In genomic region chr11:77463786-77464185, GRCm38 (mm10) we compare ENCODE assay signal across 18 mouse cellular contexts. TPM values are rescaled to one million over a fixed set of nuclear protein-coding genes. Genes with fewer than 3 reads are reported as not detected.
DNase-seq lines count a peak whose midpoint lies in the region; ATAC-seq and TF ChIP-seq lines count a peak whose summit lies in the region.
"Had no signal": no experiment of that assay in that cellular context is flagged by ENCODE, and none has a peak within 500 bp of the region (broad histone marks: within the 10 kb centered on the region; RNA-seq: fewer than 3 reads in every experiment).

No protein-coding gene starts in this region.

- H3ac ChIP-seq in myocyte (ENCODE audit: control insufficient read depth, insufficient read length), result no peak overlapping the region

- TF ChIP-seq CTCF in heart, adult 2 months (IDR thresholded peaks at IDR 0.05), result no peak
- TF ChIP-seq CTCF in liver, adult 2 months (IDR thresholded peaks at IDR 0.05; ENCODE audit: low read depth, low read length), result no peak

- no peak for DNase-seq in heart, adult 2 months
- no peak for DNase-seq in heart, adult 18-20 months
- DNase-seq in liver, adult 2 months (ENCODE audit: extremely low read depth, low read depth, low spot score), result peak; percentile 27
- no peak for DNase-seq in liver, embryonic 11.5 days (ENCODE audit: low spot score)
- no peak for DNase-seq in Muller cell, postnatal 12 days (ENCODE audit: inconsistent ontology term)
- DNase-seq: adrenal gland, adult 2 months; adrenal gland, postnatal 25 days; cerebellum, adult 2 months; cerebellum, postnatal 10 days; kidney, adult 2 months had no signal

- no peak for TF ChIP-seq EP300 in heart, adult 2 months (IDR thresholded peaks at IDR 0.05; ENCODE audit: insufficient read depth, low read depth, low read length)

- H3K4me3 ChIP-seq in heart, adult 2 months, result peak overlapping the region; percentile 75; the same call in 1 of the 2 replicates
- no peak overlapping the region for H3K4me3 ChIP-seq in liver, adult 2 months (ENCODE audit: insufficient read depth, low read depth, low read length)
- H3K4me3 ChIP-seq in liver, embryonic 11.5 days (ENCODE audit: low read depth, low read length), result no peak overlapping the region
- peak overlapping the region; percentile 65 for H3K4me3 ChIP-seq in heart, embryonic 15.5 days
- peak overlapping the region; percentile 35 for H3K4me3 ChIP-seq in myocyte
- H3K4me3 ChIP-seq in kidney, embryonic 14.5 days (ENCODE audit: low read length), result no peak overlapping the region

- H3K27me3 ChIP-seq in heart, adult 2 months (ENCODE audit: control insufficient read depth, insufficient read depth, low read length), result no peaks in the 10 kb centered on the region
- H3K27me3 ChIP-seq in liver, adult 2 months (ENCODE audit: control insufficient read depth, insufficient read depth, low read length), result peaks cover 3% of the 10 kb centered on the region; the same call in 1 of the 2 replicates
- peaks cover 75% of the 10 kb centered on the region for H3K27me3 ChIP-seq in liver, embryonic 11.5 days (replicated peaks; ENCODE audit: control insufficient read depth, insufficient read depth, low read length)
- H3K27me3 ChIP-seq in heart, embryonic 15.5 days, result peaks cover 10% of the 10 kb centered on the region
- H3K27me3 ChIP-seq in myocyte (ENCODE audit: control insufficient read depth, insufficient read depth, insufficient read length), result no peaks in the 10 kb centered on the region
- H3K27me3 ChIP-seq in kidney, embryonic 14.5 days (ENCODE audit: control insufficient read depth, insufficient read depth, low read length), result peaks cover 50% of the 10 kb centered on the region

- TF ChIP-seq POLR2A in heart, adult 2 months (IDR thresholded peaks at IDR 0.05; ENCODE audit: insufficient read depth, low read depth, low read length), result no peak
- no peak for TF ChIP-seq POLR2A in liver, adult 2 months (IDR thresholded peaks at IDR 0.05; ENCODE audit: extremely low read depth, insufficient read depth, low read length)
- no peak for TF ChIP-seq POLR2A in myocyte (IDR thresholded peaks at IDR 0.05; ENCODE audit: insufficient read length, low read depth)

- no peak overlapping the region for H3K4me2 ChIP-seq in liver, embryonic 11.5 days
- H3K4me2 ChIP-seq in heart, embryonic 15.5 days, result peak overlapping the region; percentile 88
- H3K4me2 ChIP-seq in myocyte (ENCODE audit: low read depth), result peak overlapping the region; percentile 98
- H3K4me2 ChIP-seq in kidney, embryonic 14.5 days (replicated peaks; ENCODE audit: low read depth, low read length), result no peak overlapping the region

- H3K9ac ChIP-seq in heart, adult 2 months (ENCODE audit: low read depth, low read length), result peak overlapping the region; percentile 97
- H3K9ac ChIP-seq in liver, adult 2 months (ENCODE audit: low read depth, low read length), result no peak overlapping the region
- H3K9ac ChIP-seq in liver, embryonic 11.5 days (ENCODE audit: low read depth, low read length), result no peak overlapping the region
- peak overlapping the region; percentile 68; the same call in 1 of the 2 replicates for H3K9ac ChIP-seq in heart, embryonic 15.5 days
- no peak overlapping the region for H3K9ac ChIP-seq in kidney, embryonic 14.5 days (ENCODE audit: low read depth, low read length)
- H3K9ac ChIP-seq: hindbrain, embryonic 15.5 days had no signal

- peak overlapping the region; percentile 98 for H3K27ac ChIP-seq in heart, adult 2 months
- H3K27ac ChIP-seq in liver, adult 2 months (replicated peaks; ENCODE audit: insufficient read depth, low read depth, low read length), result no peak overlapping the region
- H3K27ac ChIP-seq in liver, embryonic 11.5 days (ENCODE audit: low read depth, low read length), result no peak overlapping the region
- peak overlapping the region; percentile 94 for H3K27ac ChIP-seq in heart, embryonic 15.5 days
- no peak overlapping the region for H3K27ac ChIP-seq in kidney, embryonic 14.5 days (ENCODE audit: low read depth, low read length)
- H3K27ac ChIP-seq: embryonic facial prominence, embryonic 10.5 days; forebrain, embryonic 10.5 days; hindbrain, embryonic 15.5 days had no signal

- intact Hi-C loops in heart, adult 2 months (cut with DNase I), result loop anchor here (2.0 to 10.0 kb wide), 3 partner anchors 15 to 369 kb away; partner anchors contain the start of gene Ssh2

- peaks cover 9% of the 10 kb centered on the region; the same call in 1 of the 2 replicates for H3K36me3 ChIP-seq in heart, adult 2 months (ENCODE audit: control insufficient read depth, insufficient read depth, low read length)
- H3K36me3 ChIP-seq in liver, adult 2 months (ENCODE audit: control insufficient read depth, insufficient read depth, low read length), result no peaks in the 10 kb centered on the region
- H3K36me3 ChIP-seq in liver, embryonic 11.5 days (ENCODE audit: control insufficient read depth, insufficient read depth, low read length), result no peaks in the 10 kb centered on the region
- H3K36me3 ChIP-seq in heart, embryonic 15.5 days, result no peaks in the 10 kb centered on the region
- no peaks in the 10 kb centered on the region for H3K36me3 ChIP-seq in myocyte (ENCODE audit: control insufficient read depth, insufficient read depth)
- H3K36me3 ChIP-seq in kidney, embryonic 14.5 days (ENCODE audit: control insufficient read depth, insufficient read depth, low read length), result no peaks in the 10 kb centered on the region
- H3K36me3 ChIP-seq: embryonic facial prominence, embryonic 10.5 days; forebrain, embryonic 10.5 days; hindbrain, embryonic 15.5 days had no signal

- ATAC-seq in liver, embryonic 11.5 days (replicated peaks; ENCODE audit: low FRiP score), result no peak
- ATAC-seq in heart, embryonic 15.5 days (replicated peaks; ENCODE audit: insufficient number of reproducible peaks, insufficient read depth, low FRiP score, low read depth), result no peak
- ATAC-seq in kidney, embryonic 14.5 days (ENCODE audit: low FRiP score, low TSS enrichment), result no peak
- ATAC-seq: forebrain, embryonic 14.5 days; intestine, embryonic 16.5 days had no signal

- H3K9me3 ChIP-seq in liver, embryonic 11.5 days (ENCODE audit: control insufficient read depth, low read length), result no peaks in the 10 kb centered on the region
- H3K9me3 ChIP-seq in heart, embryonic 15.5 days (replicated peaks), result no peaks in the 10 kb centered on the region
- H3K9me3 ChIP-seq in kidney, embryonic 14.5 days (ENCODE audit: control insufficient read depth, low read length), result no peaks in the 10 kb centered on the region
- H3K9me3 ChIP-seq: embryonic facial prominence, embryonic 10.5 days; forebrain, embryonic 10.5 days; hindbrain, embryonic 15.5 days had no signal

- 54% methylated on average over 10 of the region's 10 CpGs for WGBS in heart, adult 2 months
- WGBS in liver, adult 2 months, result 50% methylated on average over 10 of the region's 10 CpGs
- 67% methylated on average over 10 of the region's 10 CpGs for WGBS in liver, embryonic 11.5 days
- 60% methylated on average over 10 of the region's 10 CpGs for WGBS in heart, embryonic 15.5 days
- 72% methylated on average over 10 of the region's 10 CpGs for WGBS in kidney, embryonic 14.5 days

- no peaks in the 10 kb centered on the region for H3K79me2 ChIP-seq in heart, adult 2 months (replicated peaks; ENCODE audit: control insufficient read depth, insufficient read depth, low read length)
- no peaks in the 10 kb centered on the region for H3K79me2 ChIP-seq in liver, adult 2 months (ENCODE audit: control insufficient read depth, insufficient read depth, low read length)
- H3K79me2 ChIP-seq in myocyte (ENCODE audit: control insufficient read depth, insufficient read depth), result no peaks in the 10 kb centered on the region

- H3K4me1 ChIP-seq in heart, adult 2 months (ENCODE audit: control insufficient read depth, insufficient read depth, low read length), result peaks cover 16% of the 10 kb centered on the region
- H3K4me1 ChIP-seq in liver, adult 2 months (ENCODE audit: control insufficient read depth, insufficient read depth, low read length), result peaks cover 6% of the 10 kb centered on the region; the same call in 1 of the 2 replicates
- H3K4me1 ChIP-seq in liver, embryonic 11.5 days (replicated peaks; ENCODE audit: control insufficient read depth, insufficient read depth, low read length), result peaks cover 18% of the 10 kb centered on the region
- H3K4me1 ChIP-seq in heart, embryonic 15.5 days (replicated peaks), result peaks cover 51% of the 10 kb centered on the region
- H3K4me1 ChIP-seq in kidney, embryonic 14.5 days (ENCODE audit: control insufficient read depth, insufficient read depth, low read length), result peaks cover 17% of the 10 kb centered on the region

RNA-seq across cellular contexts. Expression of gene Coro6, which starts 1.6 kb away (rescaled TPM):
- total RNA-seq in heart, adult 2 months (2021), result 100 to 1,000 TPM; 207 to 213 TPM
- polyA plus RNA-seq in heart, adult 2 months (2012; rRNA removed), result 482 and 483 TPM in 2 replicates
- 100 to 1,000 TPM; 207 to 208 TPM for total RNA-seq in heart, adult 18-20 months (2021)
- total RNA-seq in liver, adult 2 months (2014; rRNA removed), result 0.07 and 0.09 TPM in 2 replicates
- polyA plus RNA-seq in liver, adult 2 months (2012; rRNA removed), result 0.16 and 0.19 TPM in 2 replicates
- 0.35 and 0.40 TPM in 2 replicates for polyA plus RNA-seq in liver, embryonic 11.5 days (2014; fragmentation: Nextera tagmentation; extraction: Ambion mirVana)
- 42.4 and 43.7 TPM in 2 replicates for polyA plus RNA-seq in heart, embryonic 15.5 days (2015; fragmentation: Nextera tagmentation; extraction: Ambion mirVana)
- polyA plus RNA-seq in myocyte (2012; fragmentation: generic; extraction: Trizol), result 50.6 TPM
- polyA plus RNA-seq in kidney, embryonic 14.5 days (2014; fragmentation: Nextera tagmentation; extraction: Ambion mirVana), result 0.39 and 0.54 TPM in 2 replicates
- polyA plus RNA-seq: embryonic facial prominence, embryonic 10.5 days; intestine, embryonic 16.5 days had no signal

RNA-seq across cellular contexts. Expression of gene Ankrd13b, which starts 25.7 kb away (rescaled TPM):
- 10 to 100 TPM in 1 of 2 experiments, 1 to 10 TPM in 1; 9.2 to 10.6 TPM for total RNA-seq in heart, adult 2 months (2021)
- 19.4 and 20.3 TPM in 2 replicates for polyA plus RNA-seq in heart, adult 2 months (2012; rRNA removed)
- total RNA-seq in heart, adult 18-20 months (2021), result 10 to 100 TPM in 1 of 2 experiments, 1 to 10 TPM in 1; 9.2 to 11.2 TPM
- total RNA-seq in liver, adult 2 months (2014; rRNA removed), result 0.37 and 0.67 TPM in 2 replicates
- polyA plus RNA-seq in liver, adult 2 months (2012; rRNA removed), result 4.8 and 8.0 TPM in 2 replicates
- polyA plus RNA-seq in liver, embryonic 11.5 days (2014; fragmentation: Nextera tagmentation; extraction: Ambion mirVana), result 4.4 and 5.6 TPM in 2 replicates
- polyA plus RNA-seq in heart, embryonic 15.5 days (2015; fragmentation: Nextera tagmentation; extraction: Ambion mirVana), result 3.2 and 4.9 TPM in 2 replicates
- polyA plus RNA-seq in myocyte (2012; fragmentation: generic; extraction: Trizol), result 46.0 TPM
- 6.8 and 8.6 TPM in 2 replicates for polyA plus RNA-seq in kidney, embryonic 14.5 days (2014; fragmentation: Nextera tagmentation; extraction: Ambion mirVana)

RNA-seq across cellular contexts. Expression of gene Git1, which starts 29.6 kb away (rescaled TPM):
- 10 to 100 TPM; 53.3 to 59.4 TPM for total RNA-seq in heart, adult 2 months (2021)
- polyA plus RNA-seq in heart, adult 2 months (2012; rRNA removed), result 52.3 and 54.0 TPM in 2 replicates
- total RNA-seq in heart, adult 18-20 months (2021), result 10 to 100 TPM; 54.7 to 58.9 TPM
- total RNA-seq in liver, adult 2 months (2014; rRNA removed), result 2.8 and 4.4 TPM in 2 replicates
- 8.9 and 11.2 TPM in 2 replicates for polyA plus RNA-seq in liver, adult 2 months (2012; rRNA removed)
- 10.1 and 14.1 TPM in 2 replicates for polyA plus RNA-seq in liver, embryonic 11.5 days (2014; fragmentation: Nextera tagmentation; extraction: Ambion mirVana)
- 6.8 and 10.0 TPM in 2 replicates for polyA plus RNA-seq in heart, embryonic 15.5 days (2015; fragmentation: Nextera tagmentation; extraction: Ambion mirVana)
- 53.9 TPM for polyA plus RNA-seq in myocyte (2012; fragmentation: generic; extraction: Trizol)
- polyA plus RNA-seq in kidney, embryonic 14.5 days (2014; fragmentation: Nextera tagmentation; extraction: Ambion mirVana), result 18.1 and 19.3 TPM in 2 replicates

RNA-seq across cellular contexts. Expression of gene Abhd15, which starts 51.1 kb away (rescaled TPM):
- 1 to 10 TPM; 2.4 to 2.9 TPM for total RNA-seq in heart, adult 2 months (2021)
- 1.4 and 2.0 TPM in 2 replicates for polyA plus RNA-seq in heart, adult 2 months (2012; rRNA removed)
- total RNA-seq in heart, adult 18-20 months (2021), result 1 to 10 TPM; 2.7 to 4.5 TPM
- total RNA-seq in liver, adult 2 months (2014; rRNA removed), result 43.0 and 44.8 TPM in 2 replicates
- 32.7 and 55.6 TPM in 2 replicates for polyA plus RNA-seq in liver, adult 2 months (2012; rRNA removed)
- polyA plus RNA-seq in liver, embryonic 11.5 days (2014; fragmentation: Nextera tagmentation; extraction: Ambion mirVana), result 3.9 and 4.2 TPM in 2 replicates
- 2.2 and 4.5 TPM in 2 replicates for polyA plus RNA-seq in heart, embryonic 15.5 days (2015; fragmentation: Nextera tagmentation; extraction: Ambion mirVana)
- polyA plus RNA-seq in myocyte (2012; fragmentation: generic; extraction: Trizol), result 1.4 TPM
- 1.4 and 2.6 TPM in 2 replicates for polyA plus RNA-seq in kidney, embryonic 14.5 days (2014; fragmentation: Nextera tagmentation; extraction: Ambion mirVana)

RNA-seq across cellular contexts. Expression of gene Trp53i13, which starts 52.0 kb away (rescaled TPM):
- total RNA-seq in heart, adult 2 months (2021), result 1 to 10 TPM; 8.3 to 9.8 TPM
- 13.5 and 14.2 TPM in 2 replicates for polyA plus RNA-seq in heart, adult 2 months (2012; rRNA removed)
- 10 to 100 TPM in 1 of 2 experiments, 1 to 10 TPM in 1; 8.3 to 10.6 TPM for total RNA-seq in heart, adult 18-20 months (2021)
- total RNA-seq in liver, adult 2 months (2014; rRNA removed), result 1.5 and 1.6 TPM in 2 replicates
- polyA plus RNA-seq in liver, adult 2 months (2012; rRNA removed), result 5.8 and 6.2 TPM in 2 replicates
- polyA plus RNA-seq in liver, embryonic 11.5 days (2014; fragmentation: Nextera tagmentation; extraction: Ambion mirVana), result 16.2 and 17.9 TPM in 2 replicates
- 26.3 and 32.2 TPM in 2 replicates for polyA plus RNA-seq in heart, embryonic 15.5 days (2015; fragmentation: Nextera tagmentation; extraction: Ambion mirVana)
- 23.7 TPM for polyA plus RNA-seq in myocyte (2012; fragmentation: generic; extraction: Trizol)
- 36.9 and 37.4 TPM in 2 replicates for polyA plus RNA-seq in kidney, embryonic 14.5 days (2014; fragmentation: Nextera tagmentation; extraction: Ambion mirVana)

Comparison
In these comparisons a context has a peak if more than half of its experiments do, and no peak if none do; other contexts are left out.
1. H3K27ac ChIP-seq: peak in heart, adult 2 months (single experiment) and heart, embryonic 15.5 days (single experiment); none in liver, adult 2 months (single experiment), liver, embryonic 11.5 days (single experiment) and kidney, embryonic 14.5 days (single experiment).
2. H3K4me3 ChIP-seq: peak in heart, adult 2 months (single experiment), heart, embryonic 15.5 days (single experiment) and myocyte (single experiment); none in liver, adult 2 months (single experiment), liver, embryonic 11.5 days (single experiment) and kidney, embryonic 14.5 days (single experiment).
3. H3K9ac ChIP-seq: peak in heart, adult 2 months (single experiment) and heart, embryonic 15.5 days (single experiment); none in liver, adult 2 months (single experiment), liver, embryonic 11.5 days (single experiment) and kidney, embryonic 14.5 days (single experiment).
4. H3K4me2 ChIP-seq: peak in heart, embryonic 15.5 days (single experiment) and myocyte (single experiment); none in liver, embryonic 11.5 days (single experiment) and kidney, embryonic 14.5 days (single experiment).
5. RNA of gene Coro6, which starts 1.6 kb away (polyA plus RNA-seq): 482 to 483 TPM in heart, adult 2 months, 50.6 TPM in myocyte (single experiment) and 42.4 to 43.7 TPM in heart, embryonic 15.5 days; 0.35 to 0.40 TPM in liver, embryonic 11.5 days, 0.39 to 0.54 TPM in kidney, embryonic 14.5 days and 0.16 to 0.19 TPM in liver, adult 2 months; every median in the first group is over 10 times any median in the second.